Mouse (Mus musculus): ENCODE data around the gene Pml.

- TF ChIP-seq CTCF (conservative IDR thresholded peaks at IDR 0.05; ENCODE audit: low read length), result no peak
- no peak for TF ChIP-seq POU5F1 (IDR thresholded peaks at IDR 0.05; ENCODE audit: borderline replicate concordance, low read length)
- TF ChIP-seq NANOG (IDR thresholded peaks at IDR 0.05; ENCODE audit: borderline replicate concordance, low read length), result no peak
Measured at GRCm38 (mm10) chr9:58266571-58267011, 17.0 kb upstream of the Pml start.

Measured in E14TG2a.4 (cell line).